Mouse (Mus musculus): ENCODE data around the gene Hivep3.

DNA sequence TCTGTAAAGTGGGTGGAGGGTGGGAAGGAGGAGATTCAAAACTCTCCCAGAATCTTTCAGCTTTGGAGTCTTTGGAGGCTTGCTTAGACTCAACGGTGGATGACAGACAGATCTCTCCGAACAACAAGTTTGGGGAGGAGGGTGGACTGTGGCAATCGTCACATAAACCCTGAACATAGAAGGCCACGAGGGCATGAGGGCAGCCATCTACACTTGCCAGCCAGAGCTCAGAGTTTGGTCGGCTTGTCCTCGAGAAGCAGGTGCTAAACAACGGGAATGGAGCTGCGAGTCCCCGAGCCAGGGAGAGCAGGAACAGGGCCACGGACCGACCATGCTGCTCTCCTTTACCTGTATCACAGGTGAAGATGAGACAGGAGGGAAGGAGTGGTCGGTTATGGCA lies 242.2 kb downstream of the Hivep3 start:
- TF ChIP-seq CTCF (IDR thresholded peaks at IDR 0.05; ENCODE audit: borderline replicate concordance, extremely low read depth, insufficient read depth, insufficient read length) (no peak), POLR2A (IDR thresholded peaks at IDR 0.05; ENCODE audit: borderline replicate concordance, extremely low read depth, insufficient read depth, insufficient read length, poor library complexity, severe bottlenecking) (no peak)
